Mouse (Mus musculus): ENCODE data around the gene Pon2.

Gene Pon2

DNA sequence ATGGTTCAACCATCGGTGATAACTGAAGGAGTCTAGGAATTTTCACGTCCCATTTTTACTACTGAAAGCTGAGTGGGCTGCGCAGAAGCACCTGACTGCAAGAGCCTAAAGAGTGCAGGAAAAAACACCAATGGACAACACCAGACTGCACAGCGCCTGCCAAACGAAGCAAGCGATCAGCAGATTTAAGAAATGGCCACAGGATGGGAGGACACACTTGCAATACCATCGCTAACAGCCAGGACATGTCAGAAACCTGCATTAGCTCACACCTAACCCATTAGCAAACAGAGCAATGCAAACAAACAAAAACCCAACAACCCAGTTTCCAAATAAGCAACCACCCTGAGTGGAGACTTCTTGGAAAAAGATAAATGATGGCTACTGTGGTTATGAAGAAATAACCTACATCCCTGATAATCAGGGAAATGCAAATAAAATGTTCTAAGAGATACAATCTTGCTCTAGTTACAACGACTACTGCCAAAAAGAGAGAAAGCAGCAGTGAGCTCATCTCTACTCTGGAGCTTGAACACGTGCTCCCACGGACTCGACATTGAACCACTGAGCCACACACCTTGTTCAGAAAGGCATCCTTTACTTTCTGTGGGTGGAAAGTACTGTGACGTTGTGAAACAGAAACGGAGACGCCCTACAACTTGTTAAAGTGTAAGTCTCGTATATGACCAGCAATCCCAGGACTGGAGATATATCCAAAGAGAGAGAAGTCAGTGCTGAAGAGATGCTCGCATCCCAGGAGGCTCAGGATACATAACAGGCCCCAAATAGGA, 3.4 kb downstream of the Pon2 start:
- no peak for DNase-seq (ENCODE audit: low read depth in 1 of 2, low spot score in 2 of 2)

DNA sequence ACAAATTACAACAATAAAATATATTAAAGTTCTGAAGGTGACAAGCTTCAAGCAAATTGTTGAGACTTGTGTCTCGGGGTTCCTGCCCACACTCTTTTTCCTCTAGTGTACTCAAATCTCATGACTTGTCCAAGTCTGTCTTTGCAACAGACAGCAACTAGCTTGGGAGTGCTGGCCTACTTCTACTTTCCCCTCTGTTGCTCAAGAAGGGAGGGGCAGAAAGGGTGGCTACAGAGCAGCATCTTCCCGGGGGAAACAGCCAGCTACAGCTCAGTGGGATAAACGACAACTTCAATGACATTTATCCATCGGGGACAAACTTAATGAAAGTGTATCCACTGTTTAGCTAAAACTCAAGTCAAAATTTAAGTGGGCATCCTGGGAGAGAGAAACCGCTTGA, 5.4 kb downstream of the Pon2 start:
- no peak for DNase-seq (ENCODE audit: low read depth in 1 of 2, low spot score in 2 of 2)

DNA sequence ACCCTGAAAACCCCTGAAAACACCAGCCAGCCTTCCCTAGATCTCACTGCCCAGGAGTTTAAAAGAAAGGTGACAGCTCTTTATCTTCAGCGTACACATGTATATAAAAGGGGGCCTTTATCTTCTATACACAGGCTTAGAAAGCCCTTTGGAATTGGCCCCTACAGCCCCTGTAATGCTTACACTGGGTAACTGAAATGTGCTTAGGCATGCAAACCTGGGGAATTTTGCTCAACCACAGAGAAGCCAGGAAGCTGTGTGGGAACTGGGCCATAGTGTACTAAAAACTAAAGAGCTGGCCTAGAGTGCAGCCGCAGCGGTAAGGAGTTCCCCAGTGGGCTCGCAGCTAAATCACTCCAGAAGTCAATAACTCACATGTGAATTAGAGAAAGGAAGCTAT, 6.8 kb downstream of the Pon2 start:
- no peak for DNase-seq (ENCODE audit: low read depth in 1 of 2, low spot score in 2 of 2)

DNA sequence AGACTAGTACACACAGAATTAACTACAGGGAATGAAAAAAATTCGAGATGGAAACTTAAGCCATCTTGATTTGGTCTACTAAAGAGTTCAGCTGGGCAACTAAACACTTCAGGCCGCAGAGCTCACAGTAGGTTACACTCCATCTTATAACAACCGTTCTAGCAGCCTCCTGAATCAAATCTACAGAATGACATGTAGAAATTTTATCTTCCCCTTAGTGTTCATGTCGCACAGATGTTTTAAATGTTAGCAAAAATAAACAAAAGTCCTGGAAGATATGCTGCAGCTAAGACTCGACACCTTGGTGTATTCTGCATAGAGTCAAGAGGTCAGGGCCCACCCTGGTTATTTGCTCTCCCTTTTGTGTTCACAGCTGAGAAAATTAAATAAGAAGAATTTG, 10.3 kb downstream of the Pon2 start:
- no peak for DNase-seq (ENCODE audit: low read depth in 1 of 2, low spot score in 2 of 2)

DNA sequence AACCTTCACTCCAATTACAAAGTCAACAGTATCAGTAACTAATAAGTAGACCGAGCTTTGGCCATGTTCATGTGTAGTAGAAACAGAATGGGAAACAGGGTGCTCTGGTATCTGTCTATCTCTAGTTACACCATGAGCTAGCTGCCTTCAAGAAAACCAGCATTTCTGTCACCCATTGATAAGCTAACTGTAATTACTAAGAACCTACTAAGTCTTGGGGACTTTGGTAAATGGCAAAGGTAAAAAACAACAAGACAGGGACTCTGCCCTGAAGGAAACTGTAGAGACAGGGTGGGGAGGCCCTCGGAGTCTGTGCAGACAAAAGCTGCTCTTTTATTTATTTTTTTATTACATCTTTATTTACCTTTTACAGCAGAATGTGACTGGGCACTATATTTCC, 10.9 kb downstream of the Pon2 start:
- DNase-seq (ENCODE audit: low read depth in 1 of 2, low spot score in 2 of 2) = no peak

DNA sequence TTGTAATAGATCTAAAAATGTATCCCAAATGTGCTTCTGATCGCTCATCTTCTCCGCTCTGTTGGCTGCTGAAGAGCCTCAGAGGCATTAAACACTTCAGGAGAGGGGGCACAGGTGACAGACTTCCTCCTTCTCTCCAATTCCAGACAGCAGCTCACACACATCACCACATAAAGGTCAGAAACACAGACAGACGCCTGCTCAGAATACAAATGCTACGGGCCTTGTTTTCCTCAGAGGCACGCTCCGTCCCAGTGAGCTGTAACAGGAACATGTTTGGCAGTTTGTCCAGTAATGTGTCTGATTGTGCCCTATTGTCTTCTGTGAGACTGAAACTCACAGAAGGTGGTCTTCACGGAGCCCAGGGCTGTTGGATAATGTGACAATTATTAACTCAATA, 15.8 kb downstream of the Pon2 start:
- no peak for DNase-seq (ENCODE audit: low read depth in 1 of 2, low spot score in 2 of 2)

DNA sequence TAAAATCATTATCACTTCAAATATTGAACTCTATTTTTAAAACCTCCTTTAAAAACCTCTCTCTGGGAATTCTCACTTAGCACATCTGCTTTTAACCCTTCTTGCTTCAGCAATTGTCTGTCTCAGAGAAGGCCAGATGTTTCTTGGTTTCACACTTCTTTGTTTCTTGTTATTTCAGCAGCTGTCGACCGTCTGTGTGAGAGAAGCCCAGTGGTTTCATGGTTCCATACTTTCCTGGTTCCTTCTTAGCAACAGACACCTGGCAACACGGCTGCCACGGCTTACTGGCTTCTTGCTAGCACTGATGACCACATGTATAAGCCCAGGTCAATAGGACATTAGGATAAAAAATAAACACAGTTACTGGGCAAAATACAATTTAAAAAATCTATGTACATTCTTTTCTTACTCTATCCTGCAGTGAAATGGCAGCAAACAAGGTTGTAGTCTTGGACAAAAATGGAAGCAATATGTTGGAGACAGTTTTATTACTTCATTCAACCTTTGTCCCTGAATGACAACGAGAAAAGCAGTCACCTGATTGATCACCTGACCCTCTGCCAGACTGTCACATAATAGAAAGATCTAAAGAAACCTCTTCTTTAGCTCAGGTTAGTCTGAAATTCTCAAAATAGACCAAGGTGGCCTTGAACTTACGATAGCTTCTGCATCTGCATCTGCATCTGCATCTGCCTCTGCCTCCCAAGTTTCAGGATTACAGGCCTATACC, 17.5 kb downstream of the Pon2 start:
- no peak for DNase-seq (ENCODE audit: low read depth in 1 of 2, low spot score in 2 of 2)

DNA sequence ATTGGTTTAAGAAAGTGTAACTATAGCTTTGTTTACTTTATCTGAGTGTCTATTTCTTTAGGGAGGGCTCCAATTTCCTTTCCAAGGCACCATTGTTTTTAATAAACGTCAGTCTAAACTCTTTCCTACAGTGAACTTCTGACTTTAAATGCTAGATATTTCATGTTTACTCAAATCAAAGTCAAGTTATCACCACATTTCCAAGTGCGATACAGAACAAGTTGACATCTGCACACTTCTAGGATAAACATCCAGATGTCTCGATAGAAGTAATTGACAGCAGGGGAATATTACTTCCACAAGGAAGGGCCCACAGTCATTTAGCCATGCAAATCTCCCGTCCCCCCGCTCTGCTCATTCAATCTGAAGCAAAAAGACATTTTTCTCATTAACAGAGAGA, 20.3 kb downstream of the Pon2 start:
- no peak for DNase-seq (ENCODE audit: low read depth in 1 of 2, low spot score in 2 of 2)

DNA sequence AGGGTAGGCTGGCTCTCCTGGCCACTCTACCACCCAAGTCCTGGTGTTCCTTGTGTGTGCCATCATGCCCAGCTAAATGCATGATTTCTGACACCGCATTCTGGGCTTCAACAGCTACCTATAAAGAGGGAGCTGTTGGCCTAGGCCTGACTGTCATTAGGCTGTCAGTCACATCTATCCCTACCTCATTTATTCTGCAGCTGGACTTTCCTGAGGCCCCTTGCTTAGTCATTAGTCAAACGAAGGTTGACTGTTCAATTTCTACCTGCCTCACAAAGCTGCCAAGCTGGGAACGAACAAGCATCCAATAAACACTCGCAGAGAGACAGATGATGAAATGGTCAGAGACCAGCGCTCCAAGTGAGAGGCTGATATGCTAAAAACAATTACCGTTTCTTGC, 28.6 kb downstream of the Pon2 start:
- DNase-seq (ENCODE audit: low read depth in 1 of 2, low spot score in 2 of 2) = no peak

DNA sequence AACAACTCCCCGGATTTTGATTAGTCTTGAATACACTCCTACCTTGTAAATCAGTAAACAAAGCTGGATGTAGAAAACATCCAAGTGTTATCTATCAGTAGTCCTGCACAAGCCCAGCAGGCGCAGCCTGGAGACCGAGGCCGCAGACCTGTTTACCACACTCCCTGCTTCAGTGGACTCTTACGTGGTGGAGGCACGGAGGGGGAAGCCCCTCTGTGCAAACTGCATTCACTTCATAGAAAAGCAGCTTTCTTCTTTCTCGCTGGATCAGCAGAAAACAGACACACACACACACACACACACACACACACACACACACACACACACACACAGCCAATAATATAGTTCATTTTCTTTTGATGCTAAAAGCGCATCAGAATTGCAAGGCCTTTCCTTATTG, 33.5 kb downstream of the Pon2 start:
- no peak for DNase-seq (ENCODE audit: low read depth in 1 of 2, low spot score in 2 of 2)

DNA sequence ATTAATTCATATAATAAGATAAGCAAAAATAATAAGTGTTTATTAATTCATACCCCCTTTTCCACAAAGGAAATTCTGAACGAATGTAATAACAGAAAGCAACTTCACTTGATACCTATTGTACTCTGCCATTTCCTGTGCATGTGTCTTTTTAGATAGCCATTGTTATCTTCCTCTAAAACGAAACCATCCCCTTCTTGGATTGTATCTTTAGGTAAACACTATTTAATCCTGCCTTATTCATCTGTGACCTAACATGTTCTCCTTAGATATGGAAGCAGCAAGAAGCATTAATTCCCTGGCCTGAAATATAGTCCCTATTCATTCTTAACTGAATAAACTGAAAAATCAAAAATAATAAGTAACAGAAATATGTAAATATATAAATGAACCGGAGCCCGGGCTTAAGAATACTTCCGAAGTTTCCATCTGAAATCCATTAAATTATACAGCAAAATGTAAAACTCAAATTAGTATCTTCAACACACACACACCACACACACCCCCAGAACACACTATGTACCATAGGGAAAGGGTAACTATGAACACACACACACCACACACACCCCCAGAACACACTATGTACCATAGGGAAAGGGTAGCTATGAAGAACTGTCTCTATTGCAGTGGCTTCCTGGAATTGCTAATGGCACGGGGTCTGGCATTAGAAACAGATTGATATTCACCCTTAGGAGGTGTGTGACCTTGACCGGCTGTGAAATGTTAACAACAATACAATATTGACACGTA, 34.8 kb downstream of the Pon2 start:
- DNase-seq (ENCODE audit: low read depth in 1 of 2, low spot score in 2 of 2) = no peak

DNA sequence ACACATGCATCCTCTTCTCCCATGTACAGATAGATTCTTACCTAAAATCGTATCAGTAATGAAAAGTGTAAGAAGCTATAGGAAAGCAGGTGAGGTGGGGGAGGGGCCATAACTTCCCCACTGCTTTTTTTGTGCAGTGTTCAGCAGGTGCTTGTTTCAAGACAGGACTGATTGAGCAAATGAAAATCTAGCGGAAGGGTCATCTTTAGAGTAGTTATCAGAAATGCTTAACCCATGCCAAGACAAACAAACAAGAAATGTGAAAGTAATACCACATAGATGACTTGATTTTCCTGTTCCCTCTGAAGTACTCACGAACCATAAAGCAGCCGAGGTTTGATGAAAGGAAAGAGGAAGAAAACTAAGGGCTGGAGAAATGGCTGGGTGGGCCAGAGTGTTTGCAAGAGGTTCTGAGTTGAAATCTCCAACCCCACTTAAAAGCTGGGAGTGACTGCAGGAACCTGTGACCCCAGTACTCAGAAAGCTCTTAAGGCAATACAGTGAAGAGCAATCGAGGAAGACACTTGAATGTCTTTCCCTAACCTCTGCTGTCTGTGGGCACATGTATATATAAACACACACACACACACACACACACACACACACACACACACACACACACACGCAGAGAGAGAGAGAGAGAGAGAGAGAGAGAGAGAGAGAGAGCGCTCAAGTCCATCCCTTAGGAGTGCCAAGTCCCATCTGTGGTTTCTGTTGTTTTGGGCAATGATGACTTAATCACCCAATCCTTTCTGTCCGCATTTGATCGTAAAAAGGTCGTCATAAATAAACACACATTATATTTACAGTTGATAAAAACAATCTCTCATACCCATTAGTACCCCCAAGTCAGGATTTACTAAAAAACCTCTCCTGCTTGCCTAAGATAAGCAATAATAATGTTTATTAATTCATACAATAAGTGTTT, 35.7 kb downstream of the Pon2 start:
- DNase-seq (ENCODE audit: low read depth in 1 of 2, low spot score in 2 of 2) = no peak

DNA sequence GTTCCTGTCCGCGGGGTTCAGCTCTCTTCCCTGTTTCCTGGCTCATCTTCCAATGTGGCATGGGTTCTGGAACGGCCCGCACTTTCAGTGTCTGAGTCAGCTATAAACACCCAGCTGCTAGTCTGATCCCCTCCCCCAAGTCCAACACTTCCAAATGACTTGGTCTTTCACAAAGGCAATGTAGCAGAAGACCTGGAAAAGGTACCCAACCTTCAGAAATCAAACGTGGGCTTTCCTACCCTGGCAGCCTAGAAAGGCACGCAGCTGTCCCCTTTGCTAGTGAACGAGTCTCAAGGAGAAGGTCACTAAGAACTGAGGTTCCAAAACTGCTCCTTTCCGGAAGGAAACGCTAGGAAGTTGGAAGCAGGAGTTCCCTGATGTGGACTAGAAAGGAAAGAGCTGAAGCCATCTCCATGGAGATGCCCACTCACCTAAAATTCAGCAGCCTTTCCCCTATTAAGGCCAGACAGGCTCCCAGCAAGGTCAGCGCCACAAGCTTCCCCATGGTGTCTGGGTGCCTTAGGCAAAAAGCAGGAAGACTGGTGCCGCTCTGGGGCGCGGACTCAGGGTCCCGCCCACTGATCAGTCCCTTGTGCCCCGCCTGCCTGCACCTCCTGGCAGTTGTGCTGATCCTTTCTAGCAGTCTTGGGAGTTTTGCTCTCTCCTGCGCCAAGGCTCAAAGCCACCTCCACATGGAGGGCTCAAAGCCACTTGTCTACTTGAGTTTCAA, 42.4 kb downstream of the Pon2 start, which contains the start of gene Pon3:
Pon3 (minus strand) TSS at position 565 of the 730 bp plus-strand sequence.
- DNase-seq (ENCODE audit: low read depth in 1 of 2, low spot score in 2 of 2) = peak; percentile 4 to 7

DNA sequence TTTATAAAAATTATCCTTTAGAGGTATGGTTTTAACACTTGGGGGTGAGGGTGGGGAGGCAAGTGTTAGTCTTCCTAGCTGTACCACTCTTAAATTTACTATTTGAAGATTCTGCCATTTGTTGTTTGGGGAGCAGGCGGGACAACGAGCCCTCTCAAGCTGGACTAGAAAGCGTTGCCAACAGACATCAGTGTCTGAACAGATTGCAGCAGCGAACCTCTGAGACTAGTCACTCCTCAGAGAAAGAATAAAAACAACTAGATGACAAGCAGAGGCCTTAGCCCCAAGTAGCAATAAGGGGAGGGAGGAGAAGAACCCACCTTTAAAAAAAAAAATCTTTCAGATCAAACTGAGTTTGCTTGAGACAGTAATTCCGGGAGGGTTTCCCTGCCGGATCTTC, 43.0 kb downstream of the Pon2 start:
- no peak for DNase-seq (ENCODE audit: low read depth in 1 of 2, low spot score in 2 of 2)

DNA sequence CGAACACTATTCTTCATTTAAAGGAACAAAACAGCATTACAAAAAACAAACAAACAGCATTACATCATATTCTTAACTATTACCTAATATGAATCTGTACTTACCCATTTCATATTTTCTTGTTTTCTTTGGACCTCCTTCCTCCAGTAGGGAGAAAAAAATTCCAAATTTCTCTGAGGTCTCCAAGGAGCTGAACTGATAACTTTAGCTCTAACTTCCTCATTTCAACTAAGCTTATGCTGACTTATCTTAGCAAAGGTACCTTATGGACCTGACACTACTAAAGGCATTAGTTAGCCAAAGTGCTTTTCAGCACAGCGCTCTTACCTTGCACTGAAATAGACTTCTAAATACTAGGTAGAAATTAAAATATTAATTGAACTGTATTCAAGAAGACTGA, 43.4 kb downstream of the Pon2 start:
- no peak for DNase-seq (ENCODE audit: low read depth in 1 of 2, low spot score in 2 of 2)

DNA sequence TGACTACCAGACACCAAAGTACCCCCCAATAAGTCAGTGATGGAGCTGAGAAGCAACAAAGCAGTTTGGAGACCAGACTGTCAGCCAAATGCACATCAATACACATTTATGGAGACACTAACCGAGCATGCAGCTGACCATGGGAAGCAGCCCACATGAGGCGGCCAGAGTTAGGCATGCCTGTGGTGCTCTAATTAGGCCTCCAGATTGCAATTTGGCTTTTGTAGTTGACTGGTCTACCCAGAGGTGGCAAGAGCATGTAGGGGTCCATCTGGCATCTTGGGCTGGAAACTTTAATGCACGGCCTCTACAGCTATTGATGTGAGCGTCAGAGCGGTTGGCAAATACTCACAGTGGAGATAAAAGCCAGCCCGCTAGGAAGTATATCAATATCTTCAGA, 52.3 kb downstream of the Pon2 start:
- no peak for DNase-seq (ENCODE audit: low read depth in 1 of 2, low spot score in 2 of 2)

DNA sequence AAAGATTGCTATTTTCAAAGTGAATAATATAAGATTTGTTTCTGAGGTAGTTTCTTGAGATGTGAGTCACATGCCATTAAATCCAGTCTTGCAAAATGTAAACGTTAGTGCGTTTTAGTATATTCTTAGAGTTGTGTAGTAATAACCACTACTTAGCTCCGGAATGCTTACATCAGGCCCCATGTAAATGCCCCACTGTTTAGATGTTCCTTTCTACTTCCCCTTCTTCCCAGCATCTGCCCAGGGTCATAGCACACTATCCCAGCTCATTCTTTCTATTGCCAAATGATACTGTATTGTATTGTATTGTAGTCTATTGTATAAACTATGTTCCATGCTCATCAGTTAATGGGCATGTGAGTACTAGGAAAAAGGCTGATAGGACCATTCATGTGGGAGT, 59.5 kb downstream of the Pon2 start:
- no peak for DNase-seq (ENCODE audit: low read depth in 1 of 2, low spot score in 2 of 2)

DNA sequence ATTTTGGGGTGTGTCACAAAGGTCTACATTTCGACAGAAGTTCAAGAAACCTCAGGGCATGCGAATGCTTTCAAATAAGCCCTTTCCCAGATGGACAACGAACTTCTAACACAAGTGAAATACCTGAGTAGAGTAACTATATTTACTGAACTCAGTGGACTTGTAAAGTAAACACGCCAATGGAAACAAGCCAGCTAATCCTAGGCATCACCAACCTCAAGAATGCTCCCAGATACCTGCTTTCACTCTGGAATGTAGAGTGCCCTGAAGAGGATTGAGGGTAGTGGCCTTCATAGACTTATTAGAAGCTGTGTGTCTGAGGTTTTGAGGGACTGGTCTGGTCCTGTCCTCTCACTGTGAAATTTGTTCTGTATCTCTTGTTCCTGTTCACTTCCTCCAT, 60.7 kb downstream of the Pon2 start:
- no peak for DNase-seq (ENCODE audit: low read depth in 1 of 2, low spot score in 2 of 2)

DNA sequence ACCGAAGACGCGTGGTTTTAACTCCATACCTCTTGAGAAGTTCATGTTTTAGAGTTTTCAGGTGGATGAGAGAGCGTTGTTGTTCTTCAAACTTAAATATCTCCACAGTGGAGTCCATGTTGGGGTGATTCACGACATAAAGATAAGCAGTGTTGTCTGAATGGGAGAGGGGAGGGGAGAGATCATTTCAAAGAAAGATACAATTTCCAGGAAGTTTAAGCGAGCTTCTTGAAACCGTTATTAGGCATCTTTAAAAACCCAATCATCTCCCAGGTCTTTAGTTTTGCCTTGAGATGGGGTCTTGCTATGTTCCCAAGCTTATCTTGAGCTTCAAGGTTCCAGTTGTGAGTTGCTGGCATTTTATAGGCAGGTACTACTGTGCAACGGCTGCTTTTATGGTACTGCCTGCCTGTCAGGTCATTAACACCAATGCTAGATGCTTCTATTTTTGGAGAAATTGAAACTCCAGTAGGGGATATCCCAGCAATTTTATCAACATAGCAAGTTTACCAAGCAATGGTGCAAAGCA, 61.3 kb downstream of the Pon2 start:
- DNase-seq (ENCODE audit: low read depth in 1 of 2, low spot score in 2 of 2) = no peak

DNA sequence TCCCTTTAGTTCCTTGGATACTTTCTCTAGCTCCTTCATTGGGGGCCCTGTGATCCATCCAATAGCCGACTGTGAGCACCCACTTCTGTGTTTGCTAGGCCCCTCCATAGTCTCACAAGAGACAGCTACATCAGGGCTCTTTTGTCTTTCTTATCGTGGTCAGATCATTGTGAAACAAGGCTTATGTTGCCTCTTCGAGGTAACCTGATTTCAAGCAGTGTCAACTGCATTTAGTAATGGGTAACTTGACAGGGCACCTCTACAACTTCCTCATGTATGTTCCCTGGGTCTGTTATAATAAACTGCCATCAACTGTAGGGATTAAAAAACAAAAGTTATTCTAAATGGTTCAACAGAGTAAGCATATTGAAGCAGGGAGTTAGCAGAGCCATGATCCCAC, 63.7 kb downstream of the Pon2 start:
- DNase-seq (ENCODE audit: low read depth in 1 of 2, low spot score in 2 of 2) = no peak

All from monocyte, adult 2 months (primary cell).